Mouse (Mus musculus): ENCODE data around the gene Ttc7b. TPM values are rescaled to one million over a fixed set of nuclear protein-coding genes. Genes with fewer than 3 reads are reported as not detected.

Gene Ttc7b
- polyA plus RNA-seq, 1 experiment = 20.4 TPM

- DNase-seq (ENCODE audit: low read depth in 1 of 2, low spot score in 2 of 2) = no peak
- Histone ChIP-seq H3K27ac (ENCODE audit: insufficient read depth, low read length) (no peak overlapping the region), H3K4me3 (ENCODE audit: extremely low read depth, insufficient read depth, insufficient read length) (no peak overlapping the region), H3K4me1 (ENCODE audit: control insufficient read depth, insufficient read depth, insufficient read length) (no peaks in the 10 kb centered on the region), H3K36me3 (ENCODE audit: control insufficient read depth, insufficient read depth, low read length) (no peaks in the 10 kb centered on the region), H3K27me3 (ENCODE audit: control insufficient read depth, insufficient read depth, low read length) (no peaks in the 10 kb centered on the region)
- 89% methylated on average over 4 of the region's 4 CpGs for WGBS
- TF ChIP-seq CTCF (IDR thresholded peaks at IDR 0.05; ENCODE audit: extremely low read depth, insufficient read depth, insufficient read length, insufficient replicate concordance) = no peak
- no peak for TF ChIP-seq POLR2A (IDR thresholded peaks at IDR 0.05; ENCODE audit: low read depth, low read length)
Measured at GRCm38 (mm10) chr12:100309201-100309600, 211.4 kb downstream of the Ttc7b start.

GRCm38 (mm10) chr12:100307501-100308260, 212.9 kb downstream of the Ttc7b start:
- DNase-seq (ENCODE audit: low read depth in 1 of 2, low spot score in 2 of 2) = no peak
- no peaks in the 10 kb centered on the region for H3K36me3 ChIP-seq (ENCODE audit: control insufficient read depth, insufficient read depth, low read length)
- WGBS = 95% methylated on average over 8 of the region's 8 CpGs
- TF ChIP-seq CTCF (IDR thresholded peaks at IDR 0.05; ENCODE audit: extremely low read depth, insufficient read depth, insufficient read length, insufficient replicate concordance) = no peak
- H3K27me3 ChIP-seq (ENCODE audit: control insufficient read depth, insufficient read depth, low read length) = no peaks in the 10 kb centered on the region
- H3K4me3 ChIP-seq (ENCODE audit: extremely low read depth, insufficient read depth, insufficient read length) = no peak overlapping the region
- H3K4me1 ChIP-seq (ENCODE audit: control insufficient read depth, insufficient read depth, insufficient read length) = no peaks in the 10 kb centered on the region
- no peak overlapping the region for H3K27ac ChIP-seq (ENCODE audit: insufficient read depth, low read length)

- Histone ChIP-seq H3K4me1 (ENCODE audit: control insufficient read depth, insufficient read depth, insufficient read length) (no peaks in the 10 kb centered on the region), H3K27me3 (ENCODE audit: control insufficient read depth, insufficient read depth, low read length) (no peaks in the 10 kb centered on the region), H3K4me3 (ENCODE audit: extremely low read depth, insufficient read depth, insufficient read length) (no peak overlapping the region), H3K27ac (ENCODE audit: insufficient read depth, low read length) (no peak overlapping the region), H3K36me3 (ENCODE audit: control insufficient read depth, insufficient read depth, low read length) (no peaks in the 10 kb centered on the region)
- 87% methylated on average over 1 of the region's 1 CpGs for WGBS
- TF ChIP-seq CTCF (IDR thresholded peaks at IDR 0.05; ENCODE audit: extremely low read depth, insufficient read depth, insufficient read length, insufficient replicate concordance) (no peak), POLR2A (IDR thresholded peaks at IDR 0.05; ENCODE audit: low read depth, low read length) (no peak)
- DNase-seq (ENCODE audit: low read depth in 1 of 2, low spot score in 2 of 2) = no peak
Measured at GRCm38 (mm10) chr12:100306336-100306735, 214.3 kb downstream of the Ttc7b start.

GRCm38 (mm10) chr12:100305051-100305673, 215.5 kb downstream of the Ttc7b start:
- H3K4me3 ChIP-seq (ENCODE audit: extremely low read depth, insufficient read depth, insufficient read length) = no peak overlapping the region
- no peaks in the 10 kb centered on the region for H3K4me1 ChIP-seq (ENCODE audit: control insufficient read depth, insufficient read depth, insufficient read length)
- no peaks in the 10 kb centered on the region for H3K27me3 ChIP-seq (ENCODE audit: control insufficient read depth, insufficient read depth, low read length)
- H3K36me3 ChIP-seq (ENCODE audit: control insufficient read depth, insufficient read depth, low read length) = no peaks in the 10 kb centered on the region
- WGBS = 76% methylated on average over 4 of the region's 4 CpGs
- no peak overlapping the region for H3K27ac ChIP-seq (ENCODE audit: insufficient read depth, low read length)
- DNase-seq (ENCODE audit: low read depth in 1 of 2, low spot score in 2 of 2) = no peak
- TF ChIP-seq CTCF (IDR thresholded peaks at IDR 0.05; ENCODE audit: extremely low read depth, insufficient read depth, insufficient read length, insufficient replicate concordance) (no peak), POLR2A (IDR thresholded peaks at IDR 0.05; ENCODE audit: low read depth, low read length) (no peak)

GRCm38 (mm10) chr12:100304280-100304679, 216.3 kb downstream of the Ttc7b start:
- Histone ChIP-seq H3K36me3 (ENCODE audit: control insufficient read depth, insufficient read depth, low read length) (no peaks in the 10 kb centered on the region), H3K27ac (ENCODE audit: insufficient read depth, low read length) (no peak overlapping the region), H3K4me1 (ENCODE audit: control insufficient read depth, insufficient read depth, insufficient read length) (no peaks in the 10 kb centered on the region), H3K4me3 (ENCODE audit: extremely low read depth, insufficient read depth, insufficient read length) (no peak overlapping the region), H3K27me3 (ENCODE audit: control insufficient read depth, insufficient read depth, low read length) (no peaks in the 10 kb centered on the region)
- no peak for DNase-seq (ENCODE audit: low read depth in 1 of 2, low spot score in 2 of 2)
- TF ChIP-seq POLR2A (IDR thresholded peaks at IDR 0.05; ENCODE audit: low read depth, low read length) (no peak), CTCF (IDR thresholded peaks at IDR 0.05; ENCODE audit: extremely low read depth, insufficient read depth, insufficient read length, insufficient replicate concordance) (no peak)
- 81% methylated on average over 2 of the region's 2 CpGs for WGBS

- Histone ChIP-seq H3K27me3 (ENCODE audit: control insufficient read depth, insufficient read depth, low read length) (no peaks in the 10 kb centered on the region), H3K4me1 (ENCODE audit: control insufficient read depth, insufficient read depth, insufficient read length) (no peaks in the 10 kb centered on the region), H3K36me3 (ENCODE audit: control insufficient read depth, insufficient read depth, low read length) (no peaks in the 10 kb centered on the region), H3K27ac (ENCODE audit: insufficient read depth, low read length) (no peak overlapping the region), H3K4me3 (ENCODE audit: extremely low read depth, insufficient read depth, insufficient read length) (no peak overlapping the region)
- WGBS = 92% methylated on average over 7 of the region's 7 CpGs
- TF ChIP-seq CTCF (IDR thresholded peaks at IDR 0.05; ENCODE audit: extremely low read depth, insufficient read depth, insufficient read length, insufficient replicate concordance) = no peak
- no peak for TF ChIP-seq POLR2A (IDR thresholded peaks at IDR 0.05; ENCODE audit: low read depth, low read length)
- no peak for DNase-seq (ENCODE audit: low read depth in 1 of 2, low spot score in 2 of 2)
Measured at GRCm38 (mm10) chr12:100303141-100303540, 217.5 kb downstream of the Ttc7b start.

- Histone ChIP-seq H3K27ac (ENCODE audit: insufficient read depth, low read length) (no peak overlapping the region), H3K36me3 (ENCODE audit: control insufficient read depth, insufficient read depth, low read length) (no peaks in the 10 kb centered on the region), H3K4me1 (ENCODE audit: control insufficient read depth, insufficient read depth, insufficient read length) (no peaks in the 10 kb centered on the region), H3K27me3 (ENCODE audit: control insufficient read depth, insufficient read depth, low read length) (no peaks in the 10 kb centered on the region), H3K4me3 (ENCODE audit: extremely low read depth, insufficient read depth, insufficient read length) (no peak overlapping the region)
- no peak for TF ChIP-seq POLR2A (IDR thresholded peaks at IDR 0.05; ENCODE audit: low read depth, low read length)
- TF ChIP-seq CTCF (IDR thresholded peaks at IDR 0.05; ENCODE audit: extremely low read depth, insufficient read depth, insufficient read length, insufficient replicate concordance) = no peak
- WGBS = 91% methylated on average over 5 of the region's 5 CpGs
- no peak for DNase-seq (ENCODE audit: low read depth in 1 of 2, low spot score in 2 of 2)
Measured at GRCm38 (mm10) chr12:100300446-100300845, 220.2 kb downstream of the Ttc7b start.

Measured in spleen, adult 2 months (tissue).